Mouse (Mus musculus): ENCODE measurements around the gene Agap3.
A peak's percentile ranks its signal among the peaks of the same experiment; 100 is the strongest.

Agap3 gene

DNA sequence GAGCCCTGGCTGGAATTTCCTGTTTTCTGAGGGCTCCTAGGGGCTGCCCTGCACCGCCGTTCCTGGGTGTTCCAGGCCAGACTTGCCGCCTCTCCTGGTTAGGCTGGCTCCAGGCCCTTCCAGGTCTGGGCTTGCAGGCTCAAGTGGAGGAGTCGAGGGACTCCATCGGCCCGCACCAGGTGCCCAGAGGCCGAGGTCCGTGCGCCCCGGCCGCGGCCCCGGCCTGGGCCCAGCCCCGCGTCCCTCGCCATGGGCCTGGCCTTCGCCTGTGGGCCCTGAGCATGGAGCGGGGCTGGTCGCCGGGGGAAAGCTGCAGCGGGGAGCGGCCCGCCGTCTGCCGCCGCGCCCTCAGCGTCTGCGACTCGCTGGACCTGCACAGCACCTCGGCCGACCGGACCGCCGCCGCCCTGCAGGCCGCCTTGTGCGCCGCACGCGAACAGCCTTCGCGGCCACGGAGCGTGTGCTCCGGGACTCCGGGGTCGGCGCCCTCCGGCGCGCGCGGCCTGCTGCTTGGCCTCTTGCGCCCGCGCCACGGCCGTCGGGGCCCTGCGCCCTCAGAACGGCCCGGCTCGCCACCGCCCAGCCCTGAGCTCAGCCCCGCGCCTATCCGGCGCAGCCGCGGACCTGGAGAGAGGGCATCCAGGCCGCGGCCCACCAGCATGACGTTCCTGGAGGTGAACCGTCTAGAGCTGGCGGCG, 22.2 kb downstream of the Agap3 start:
- DNase-seq (ENCODE audit: extremely low read depth, insufficient read length, low spot score): no peak

- DNase-seq (ENCODE audit: extremely low read depth, insufficient read length, low spot score): no peak
Measured at GRCm38 (mm10) chr5:24474723-24475261, 22.8 kb downstream of the Agap3 start.

GRCm38 (mm10) chr5:24475476-24476241, 23.7 kb downstream of the Agap3 start:
- DNase-seq (ENCODE audit: extremely low read depth, insufficient read length, low spot score): no peak

GRCm38 (mm10) chr5:24477909-24478308, 25.9 kb downstream of the Agap3 start:
- DNase-seq (ENCODE audit: extremely low read depth, insufficient read length, low spot score): no peak

GRCm38 (mm10) chr5:24481647-24482046, 29.7 kb downstream of the Agap3 start:
- no peak for DNase-seq (ENCODE audit: extremely low read depth, insufficient read length, low spot score)

- DNase-seq (ENCODE audit: extremely low read depth, insufficient read length, low spot score): no peak
Measured at GRCm38 (mm10) chr5:24482247-24483079, 30.5 kb downstream of the Agap3 start.

DNA sequence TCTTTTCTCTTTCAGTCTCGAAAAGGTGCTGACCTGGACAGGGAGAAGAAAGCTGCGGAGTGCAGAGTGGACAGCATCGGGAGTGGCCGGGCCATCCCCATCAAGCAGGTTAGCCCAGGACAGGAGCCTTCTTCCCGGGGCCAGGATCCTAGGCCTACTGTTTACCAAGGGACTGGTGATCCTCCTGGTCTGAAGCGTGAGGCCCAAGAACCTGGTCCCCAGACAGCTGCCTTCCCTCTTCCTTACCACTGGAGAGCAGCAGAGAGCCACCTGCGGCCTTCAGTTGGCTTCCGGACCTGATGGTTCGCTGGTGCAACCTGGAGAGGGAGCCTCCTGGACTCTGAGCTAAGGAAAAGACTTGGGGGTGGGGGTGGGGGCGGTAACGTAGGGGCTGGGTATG, 31.3 kb downstream of the Agap3 start:
- DNase-seq (ENCODE audit: extremely low read depth, insufficient read length, low spot score): no peak

- no peak for DNase-seq (ENCODE audit: extremely low read depth, insufficient read length, low spot score)
Measured at GRCm38 (mm10) chr5:24484963-24485362, 33.0 kb downstream of the Agap3 start.

- peak; percentile 54 for DNase-seq (ENCODE audit: extremely low read depth, insufficient read length, low spot score)
Measured at GRCm38 (mm10) chr5:24486097-24486496, 34.1 kb downstream of the Agap3 start.

DNA sequence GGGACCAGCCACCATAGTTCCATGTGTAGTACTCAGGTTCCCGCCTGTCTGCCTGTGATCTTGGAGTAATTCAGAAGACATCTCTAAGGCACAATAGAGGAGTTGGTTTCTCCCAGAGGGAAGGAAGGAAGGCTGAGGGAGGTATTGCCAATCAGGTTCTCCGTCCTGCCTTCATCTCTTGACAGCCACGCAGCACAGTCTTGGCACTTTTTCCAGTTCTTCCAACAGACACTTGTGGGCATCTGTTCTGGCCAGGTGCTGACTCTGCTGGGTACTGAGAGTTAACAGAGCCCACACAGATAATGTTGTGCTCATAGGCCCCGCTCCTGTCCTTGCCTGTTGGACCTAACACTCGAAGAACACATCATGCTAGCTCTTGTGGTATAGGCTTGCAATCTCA, 34.8 kb downstream of the Agap3 start:
- DNase-seq (ENCODE audit: extremely low read depth, insufficient read length, low spot score): no peak

DNA sequence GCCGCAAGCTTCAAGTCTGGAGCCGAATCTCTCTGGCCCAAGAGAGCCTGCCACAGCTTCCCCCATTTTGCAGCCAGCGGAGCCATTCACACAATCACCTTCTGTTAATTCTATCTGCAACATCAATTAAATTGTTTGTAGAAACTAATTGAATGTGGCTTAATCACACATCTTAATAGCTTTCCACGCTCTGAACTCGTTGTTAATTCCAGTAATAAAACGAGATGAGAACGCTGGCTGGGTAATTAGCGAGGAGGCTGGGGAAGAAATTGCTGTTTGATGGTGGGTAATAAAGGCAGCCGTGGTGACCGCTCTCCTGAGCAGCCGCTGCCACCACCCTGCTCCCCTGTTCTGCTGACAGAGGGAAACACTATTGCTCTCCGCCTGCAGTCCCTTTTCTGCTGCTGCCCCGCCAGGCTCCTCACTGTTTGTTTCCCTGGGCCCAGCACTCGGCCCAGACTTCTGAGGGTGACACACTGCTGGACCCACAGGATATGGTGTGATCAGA, 38.5 kb downstream of the Agap3 start:
- DNase-seq (ENCODE audit: extremely low read depth, insufficient read length, low spot score): no peak

DNA sequence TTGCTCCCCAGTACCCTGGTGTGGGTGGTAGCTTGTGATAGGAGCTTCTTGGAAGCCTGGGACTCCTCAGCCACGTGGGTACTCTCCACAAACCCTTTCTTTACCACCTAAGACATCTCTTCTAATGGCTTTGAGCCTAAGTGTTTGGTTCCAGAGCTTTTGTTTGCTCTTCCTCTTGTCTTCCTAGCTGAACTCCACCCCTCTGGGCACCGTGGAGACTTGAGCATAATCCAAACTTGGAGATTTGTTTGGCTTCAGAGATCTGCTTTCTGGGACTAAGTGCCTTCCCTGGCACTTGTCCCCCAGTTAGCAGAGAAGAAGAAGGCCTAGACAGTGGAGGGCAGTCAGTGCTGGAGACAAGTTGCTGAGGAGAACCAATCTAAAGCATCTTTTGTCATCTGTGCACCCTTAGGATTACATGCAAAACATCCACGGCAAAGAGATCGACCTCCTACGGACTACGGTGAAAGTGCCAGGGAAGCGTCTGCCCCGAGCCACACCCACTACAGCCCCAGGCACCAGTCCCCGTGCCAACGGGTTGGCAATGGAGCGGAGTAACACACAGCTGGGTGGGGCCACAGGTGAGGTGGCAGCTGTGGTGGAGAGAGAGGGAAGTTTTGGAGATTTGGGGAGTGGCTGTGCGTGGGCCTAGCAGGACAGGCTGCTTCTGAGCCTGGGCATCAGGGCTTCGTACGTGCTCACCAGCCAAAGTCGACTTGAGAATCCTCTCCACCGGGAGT, 40.7 kb downstream of the Agap3 start:
- no peak for DNase-seq (ENCODE audit: extremely low read depth, insufficient read length, low spot score)

DNA sequence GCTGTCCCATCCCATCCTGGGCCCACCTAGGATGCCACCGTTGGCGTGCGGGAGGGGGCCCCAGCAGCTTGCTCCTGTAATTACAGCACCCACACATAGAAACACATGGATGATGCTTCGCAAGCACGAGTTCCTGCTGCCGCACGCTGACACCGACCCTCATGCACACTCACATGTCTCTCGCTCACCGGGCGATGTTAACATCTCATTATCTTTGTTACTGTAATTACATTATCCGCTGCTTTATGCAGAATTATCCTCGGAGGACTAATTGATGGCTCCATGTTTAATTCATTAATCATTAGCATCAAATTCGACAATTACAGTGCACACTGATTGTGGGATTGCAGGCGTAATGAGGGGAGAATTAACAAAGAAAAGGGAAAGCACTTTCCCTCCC, 43.0 kb downstream of the Agap3 start:
- DNase-seq (ENCODE audit: extremely low read depth, insufficient read length, low spot score): no peak

DNA sequence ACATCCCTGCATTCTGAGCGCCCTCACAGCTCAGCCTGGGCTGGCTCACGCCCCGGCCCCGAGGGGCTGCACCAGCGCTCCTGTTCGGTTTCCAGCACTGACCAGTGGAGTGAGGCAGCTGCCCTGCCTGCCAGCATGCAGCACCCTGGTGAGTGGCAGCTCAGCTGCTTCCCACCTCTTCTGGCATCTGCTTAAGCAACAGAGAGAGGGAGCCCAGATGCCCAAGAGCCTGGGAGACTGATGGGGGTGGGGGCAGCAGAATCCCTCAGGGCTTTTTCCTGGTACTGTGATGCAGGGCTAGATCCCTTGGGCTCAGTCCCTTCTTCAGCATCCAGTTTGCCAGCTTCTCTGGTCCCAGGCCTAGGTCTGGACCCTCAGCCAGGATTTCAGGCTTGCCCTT, 44.8 kb downstream of the Agap3 start:
- no peak for DNase-seq (ENCODE audit: extremely low read depth, insufficient read length, low spot score)

DNA sequence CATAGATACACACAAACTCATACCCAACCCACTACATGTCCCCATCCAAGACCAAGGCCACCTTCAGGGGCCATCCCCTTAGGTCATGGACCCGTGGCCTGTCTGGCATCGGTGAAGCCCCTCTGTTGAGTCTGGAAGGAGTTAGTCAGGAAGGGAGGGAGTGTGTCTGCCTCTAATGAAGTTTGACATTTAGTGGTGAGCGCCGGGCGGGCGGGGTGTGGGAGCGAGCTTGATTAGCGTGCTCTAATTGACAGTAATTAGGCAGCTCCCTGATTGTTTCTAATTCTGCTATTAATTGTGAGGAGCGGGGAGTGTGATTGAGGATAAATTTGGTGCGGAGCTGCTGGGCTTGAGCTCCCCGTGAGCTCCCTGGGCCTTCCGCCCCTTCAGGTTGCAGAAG, 45.5 kb downstream of the Agap3 start:
- no peak for DNase-seq (ENCODE audit: extremely low read depth, insufficient read length, low spot score)

- DNase-seq (ENCODE audit: extremely low read depth, insufficient read length, low spot score): no peak
Measured at GRCm38 (mm10) chr5:24499113-24499512, 47.1 kb downstream of the Agap3 start.

DNA sequence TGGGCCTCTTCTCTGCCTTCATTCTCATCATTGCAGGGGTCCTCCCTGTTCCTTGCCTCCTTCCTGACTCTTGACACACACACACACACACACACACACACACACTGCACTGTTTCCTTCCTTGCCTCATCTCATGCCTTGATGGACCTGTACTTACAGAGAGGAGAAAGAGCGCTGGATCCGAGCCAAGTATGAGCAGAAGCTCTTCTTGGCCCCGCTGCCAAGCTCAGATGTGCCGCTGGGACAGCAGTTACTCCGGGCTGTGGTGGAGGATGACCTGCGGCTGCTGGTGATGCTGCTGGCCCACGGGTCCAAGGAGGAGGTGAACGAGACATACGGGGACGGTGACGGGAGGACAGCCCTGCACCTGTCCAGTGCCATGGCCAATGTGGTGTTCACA, 48.9 kb downstream of the Agap3 start:
- DNase-seq (ENCODE audit: extremely low read depth, insufficient read length, low spot score): no peak

- no peak for DNase-seq (ENCODE audit: extremely low read depth, insufficient read length, low spot score)
Measured at GRCm38 (mm10) chr5:24502786-24503185, 50.8 kb downstream of the Agap3 start.

- no peak for DNase-seq (ENCODE audit: extremely low read depth, insufficient read length, low spot score)
Measured at GRCm38 (mm10) chr5:24505513-24505912, 53.5 kb downstream of the Agap3 start.

- no peak for DNase-seq (ENCODE audit: extremely low read depth, insufficient read length, low spot score)
Measured at GRCm38 (mm10) chr5:24508406-24508805, 56.4 kb downstream of the Agap3 start.

Measured in 3134 (cell line).